Mouse (Mus musculus) CH12.LX (cell line): Measurements from ENCODE around the gene Fgd2.

Source experiments
- BHLHE40 ChIP-seq: IDR thresholded peaks from 2 replicates; pipeline ENCODE4 v1.6.1; 2011; ENCODE audit warnings: mild to moderate bottlenecking, low read depth, low read length, improper control_type of control experiment
- CHD2 ChIP-seq: IDR thresholded peaks from 2 replicates; pipeline ENCODE4 v1.6.1; 2011; ENCODE audit warnings: low read length, improper control_type of control experiment
- CTCF ChIP-seq, 2 experiments: IDR thresholded peaks in 1 of 2; conservative IDR thresholded peaks in 1 of 2; 2 replicates each; pipeline ENCODE4 v1.5.1; 2011 to 2012; ENCODE audit warnings: low read depth in 2 of 2, low read length in 2 of 2, improper control_type of control experiment in 1 of 2, inconsistent platforms in 1 of 2, mild to moderate bottlenecking in 1 of 2, moderate library complexity in 1 of 2
- E2F4 ChIP-seq: IDR thresholded peaks from 2 replicates; pipeline ENCODE4 v1.6.1; 2011; ENCODE audit warnings: low read depth, low read length, improper control_type of control experiment; ENCODE audit not compliant: insufficient replicate concordance
- EP300 ChIP-seq: IDR thresholded peaks from 2 replicates; pipeline ENCODE4 v1.6.1; 2011; ENCODE audit warnings: low read length, improper control_type of control experiment
- MYC ChIP-seq: IDR thresholded peaks from 2 replicates; pipeline ENCODE4 v1.6.1; 2011; ENCODE audit warnings: low read depth, mild to moderate bottlenecking, improper control_type of control experiment, low read length
- POLR2A ChIP-seq: IDR thresholded peaks from 2 replicates; pipeline ENCODE4 v1.6.1; 2011; ENCODE audit warnings: low read depth, mild to moderate bottlenecking, improper control_type of control experiment, low read length
- RCOR1 ChIP-seq: conservative IDR thresholded peaks from 2 replicates; pipeline ENCODE4 v1.6.1; 2012; ENCODE audit warnings: low read depth, mild to moderate bottlenecking, inconsistent platforms, low read length, improper control_type of control experiment
- ZC3H11A ChIP-seq: IDR thresholded peaks from 2 replicates; pipeline ENCODE4 v1.6.1; 2012; ENCODE audit warnings: low read depth, mild to moderate bottlenecking, inconsistent platforms, low read length, improper control_type of control experiment
- ZKSCAN1 ChIP-seq: IDR thresholded peaks from 2 replicates; pipeline ENCODE4 v1.6.1; 2012; ENCODE audit warnings: low read depth, inconsistent platforms, low read length, improper control_type of control experiment, borderline replicate concordance
- ZNF384 ChIP-seq: IDR thresholded peaks from 2 replicates; pipeline ENCODE4 v1.6.1; 2012; ENCODE audit warnings: low read depth, low read length, improper control_type of control experiment, inconsistent platforms

DNA sequence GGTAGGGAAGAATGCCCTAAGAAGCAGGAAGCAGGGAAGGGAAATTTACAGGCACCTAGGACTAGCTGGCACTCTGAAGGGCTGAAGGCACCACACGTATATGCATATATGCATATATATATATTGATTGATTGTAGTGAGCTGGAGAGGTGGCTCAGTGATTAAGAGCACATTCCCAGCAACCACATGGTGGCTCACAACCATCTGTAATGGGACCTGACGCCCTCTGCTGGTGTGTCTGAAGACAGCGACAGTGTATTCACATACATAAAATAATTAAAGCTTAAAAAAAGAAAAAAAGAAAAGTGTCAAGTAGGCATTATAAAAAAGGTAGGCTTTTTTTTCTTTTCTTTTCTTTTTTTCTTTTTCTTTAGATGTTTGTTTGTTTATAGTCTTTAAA lies 60.6 kb downstream of the Fgd2 start:
- no peak for TF ChIP-seq BHLHE40
- TF ChIP-seq E2F4 = no peak
- no peak for TF ChIP-seq RCOR1
- TF ChIP-seq MYC = no peak
- peak in 1 of 2 experiments; percentile 52; a peak in 2 of 4 replicates for TF ChIP-seq CTCF (conservative IDR thresholded peaks at IDR 0.05 in 1 of 2, IDR thresholded peaks at IDR 0.05 in 1 of 2; ENCODE audit: low read depth in 2 of 2, low read length in 2 of 2)
- TF ChIP-seq ZC3H11A = no peak
- no peak for TF ChIP-seq EP300
- no peak for TF ChIP-seq ZNF384
- TF ChIP-seq ZKSCAN1 = no peak
- no peak for TF ChIP-seq CHD2
- TF ChIP-seq POLR2A = no peak
